Comparison of ENCODE assay signal across 1 mouse cellular context in the genomic region with DNA sequence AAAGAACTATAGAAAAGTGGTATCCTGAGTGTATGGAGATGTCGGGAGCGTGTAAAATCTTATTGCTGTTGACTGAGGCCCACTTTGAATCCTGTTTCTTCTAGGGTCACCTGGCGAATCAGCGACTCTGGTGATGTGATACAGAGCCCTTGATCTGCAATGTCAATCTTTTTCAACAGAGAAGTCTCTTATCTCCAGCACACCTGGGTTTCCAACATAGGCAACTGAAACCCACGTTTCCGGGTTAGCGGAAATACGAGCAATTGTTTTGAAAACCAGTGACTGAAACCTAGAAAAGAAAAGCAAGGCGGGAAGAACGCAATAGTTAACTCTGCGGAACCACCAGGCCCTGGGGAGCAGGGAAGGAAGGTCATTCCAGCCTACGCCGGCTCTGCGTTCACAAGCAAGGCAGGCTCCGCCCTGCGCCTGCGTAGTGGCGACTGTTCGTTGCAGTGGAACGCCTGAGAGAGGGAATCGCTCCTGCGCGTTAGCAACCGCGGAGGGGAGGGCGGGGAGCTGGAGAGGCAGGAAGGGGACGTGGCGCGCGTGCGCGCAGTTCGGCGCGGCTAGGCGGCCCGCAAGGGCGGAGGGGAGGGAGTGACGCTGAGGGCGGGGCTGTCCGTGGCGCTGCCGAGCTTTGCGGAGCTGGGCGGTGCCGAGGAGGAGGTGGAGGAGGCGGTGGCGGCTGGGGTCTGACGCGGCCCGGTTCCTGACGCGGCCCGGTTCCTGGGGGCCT.
TF ChIP-seq lines count a peak whose summit lies in the region.

Ppp1cb (plus strand) TSS at position 436 of the 736 bp plus-strand sequence.

TF ChIP-seq in myocyte, 11 proteins besides CTCF, POLR2A, EP300 and RAD21 (continued from another document):
- no peak for TF ChIP-seq TCF12 (IDR thresholded peaks at IDR 0.05; ENCODE audit: insufficient read depth, poor library complexity, severe bottlenecking)
